Mouse (Mus musculus): ENCODE measurements around the gene Samd4.

The Samd4 gene

GRCm38 (mm10) chr14:47000786-47001761 lies 118.4 kb downstream of the Samd4 start:
- DNase-seq: no peak

- DNase-seq: peak in 1 of 2 experiments; percentile 39
Measured at GRCm38 (mm10) chr14:47004161-47004560, 121.5 kb downstream of the Samd4 start.

DNA sequence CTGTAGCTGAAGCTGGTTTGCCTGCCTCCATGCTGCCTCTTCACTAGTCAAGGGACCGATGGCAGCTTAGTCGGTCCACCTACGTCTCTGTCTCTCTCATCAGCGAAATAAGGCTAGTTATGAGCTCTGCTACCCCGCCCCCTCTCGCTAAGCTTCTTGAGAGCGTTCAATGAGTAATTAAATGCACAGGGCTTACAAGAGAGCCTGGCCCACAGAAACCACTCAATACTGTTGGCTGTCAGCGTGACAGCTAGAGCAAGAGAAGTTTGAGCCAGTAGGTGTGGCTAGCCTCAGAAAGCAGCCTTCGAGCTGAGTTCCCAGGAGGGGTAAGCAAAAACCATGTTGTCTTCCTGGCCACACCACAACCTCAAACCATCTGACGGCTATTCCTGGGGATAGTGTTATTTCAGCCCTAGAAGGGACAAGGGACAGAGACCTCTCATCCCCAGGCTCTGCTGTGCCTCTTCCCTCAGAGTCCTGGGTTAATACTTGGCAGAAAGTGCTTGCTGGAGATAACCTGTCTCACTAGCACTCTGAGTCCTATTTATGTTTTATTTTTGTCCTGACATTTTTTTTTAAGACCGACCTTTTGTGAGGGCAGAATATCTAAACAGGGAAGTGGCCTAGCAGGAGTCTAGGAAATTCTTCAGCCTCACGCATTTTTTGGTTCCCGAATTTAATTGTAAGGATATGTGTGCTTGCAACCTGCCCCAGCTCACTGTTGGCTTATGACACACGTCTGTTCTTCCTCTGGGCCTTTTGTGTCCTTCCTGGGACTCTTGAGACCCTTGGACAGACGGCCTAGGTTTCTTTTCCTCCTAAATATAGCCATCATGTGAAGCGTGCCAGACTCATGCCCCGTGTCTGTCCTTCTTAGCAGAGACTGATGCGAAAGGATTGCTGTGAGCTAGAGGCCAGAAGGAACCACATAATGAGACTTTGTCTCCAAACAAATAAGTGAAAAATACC lies 128.8 kb downstream of the Samd4 start:
- DNase-seq: no peak

DNA sequence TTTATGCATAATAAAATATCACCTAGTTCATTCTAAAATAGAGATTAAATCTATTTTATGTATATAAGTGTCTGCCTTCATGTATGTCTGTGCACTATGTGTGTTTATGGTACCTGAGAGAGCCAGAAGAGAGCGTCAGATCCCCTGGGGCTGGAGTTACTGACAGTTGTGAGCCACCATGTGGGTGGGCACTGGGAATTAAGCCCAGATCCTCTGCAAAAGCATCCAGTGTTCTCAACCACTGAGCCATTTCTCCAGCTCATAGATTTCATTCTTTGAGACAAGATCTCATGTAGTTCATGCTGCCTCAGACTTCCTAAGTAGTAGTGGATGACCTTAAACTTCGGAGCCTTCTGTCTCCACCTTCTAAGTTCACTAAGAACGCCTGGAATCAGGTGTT lies 133.0 kb downstream of the Samd4 start:
- no peak for DNase-seq

DNA sequence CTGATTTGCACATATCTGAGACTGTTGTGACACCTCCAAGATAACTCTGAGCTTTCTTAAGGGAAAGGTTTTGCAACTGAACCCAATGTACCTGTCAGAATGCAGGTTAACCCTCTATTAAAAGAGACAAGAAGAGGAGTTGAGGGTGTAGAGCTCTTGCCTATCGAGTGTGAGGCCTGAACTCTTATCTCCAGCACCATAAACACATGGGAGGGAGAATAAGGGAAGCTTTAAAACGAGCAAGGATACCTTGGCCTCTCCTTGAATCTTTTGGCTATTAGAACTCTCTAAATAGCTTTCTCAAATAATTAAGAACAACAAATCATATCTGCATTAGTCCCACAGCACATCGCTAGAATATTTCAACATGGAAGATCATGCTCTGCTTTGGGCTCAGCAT lies 135.0 kb downstream of the Samd4 start:
- DNase-seq: no peak

GRCm38 (mm10) chr14:47020886-47021285 lies 138.2 kb downstream of the Samd4 start:
- no peak for DNase-seq

- DNase-seq: peak; percentile 13 to 15
Measured at GRCm38 (mm10) chr14:47023529-47023928, 140.9 kb downstream of the Samd4 start.

DNA sequence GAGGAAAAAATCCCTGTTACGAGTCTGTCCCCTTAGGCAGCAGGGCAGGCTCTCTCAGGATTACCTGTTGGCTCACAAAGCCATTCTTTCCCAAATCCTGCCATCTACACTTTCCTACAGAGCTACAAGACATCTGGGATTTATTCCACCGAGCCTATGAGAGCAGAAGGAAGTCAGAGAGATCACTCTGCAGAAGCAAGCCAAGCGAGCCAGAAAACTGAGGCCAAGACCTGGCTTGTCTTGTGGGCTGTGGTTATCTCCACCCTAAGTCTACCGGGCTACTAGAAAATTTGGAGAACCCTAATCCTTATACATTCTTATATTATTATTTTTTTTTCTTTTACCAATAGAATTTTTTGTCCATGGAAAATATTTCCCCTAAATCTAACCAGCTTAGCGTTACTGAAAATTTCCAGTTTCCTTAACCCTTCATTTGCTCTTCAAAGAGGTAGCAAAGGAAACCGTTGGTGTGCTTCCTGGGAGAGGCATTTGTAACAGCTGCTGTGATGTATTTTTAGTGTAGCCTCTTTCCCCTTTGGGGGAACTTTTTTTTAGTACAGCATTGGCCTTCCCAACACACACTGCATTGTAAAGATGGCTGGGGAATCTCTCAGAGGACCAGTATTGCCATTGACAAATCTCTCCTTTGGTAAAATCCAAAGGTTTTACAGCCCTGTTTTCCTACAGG lies 144.9 kb downstream of the Samd4 start:
- DNase-seq: no peak

- DNase-seq: no peak
Measured at GRCm38 (mm10) chr14:47031542-47031941, 148.9 kb downstream of the Samd4 start.

DNA sequence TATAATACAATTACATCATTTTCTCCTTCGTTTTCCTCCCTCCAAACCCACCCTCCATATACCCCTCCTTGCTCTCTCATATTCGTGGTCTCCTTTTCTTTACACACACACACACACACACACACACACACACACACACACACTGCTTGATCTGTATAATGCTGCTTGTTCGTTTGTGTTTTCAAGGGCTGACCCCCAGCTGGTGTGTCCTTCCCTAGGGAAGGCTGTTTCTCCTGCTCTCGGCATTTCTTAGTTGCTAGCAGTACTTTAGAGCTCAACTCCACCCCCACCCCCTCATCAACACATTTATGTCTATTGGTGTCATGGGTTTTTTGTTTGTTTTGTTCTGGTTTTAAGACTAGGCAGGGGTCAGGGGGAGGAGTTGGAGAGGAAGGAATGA lies 149.5 kb downstream of the Samd4 start:
- DNase-seq: no peak

- DNase-seq: no peak
Measured at GRCm38 (mm10) chr14:47033423-47033822, 150.8 kb downstream of the Samd4 start.

- DNase-seq: no peak
Measured at GRCm38 (mm10) chr14:47041699-47042098, 159.0 kb downstream of the Samd4 start.

DNA sequence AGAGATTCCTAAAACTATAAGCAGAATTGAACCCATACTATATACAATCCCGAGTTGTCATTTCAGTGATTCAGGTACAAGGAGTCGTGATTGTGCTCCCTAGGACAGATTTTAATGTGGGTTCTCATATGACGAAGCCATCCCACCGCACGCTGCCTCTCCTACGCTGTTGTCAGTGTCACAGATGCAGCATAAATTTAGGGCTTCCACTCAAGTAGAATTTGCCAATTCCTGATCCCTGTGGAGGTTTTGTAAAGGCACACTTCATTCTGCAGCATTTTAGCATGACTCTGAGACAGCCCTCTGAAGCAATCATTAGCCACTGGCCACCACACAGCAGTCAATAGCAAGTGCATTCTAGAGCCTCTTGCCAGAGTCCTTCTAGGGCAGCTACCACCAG lies 166.4 kb downstream of the Samd4 start:
- DNase-seq: no peak

DNA sequence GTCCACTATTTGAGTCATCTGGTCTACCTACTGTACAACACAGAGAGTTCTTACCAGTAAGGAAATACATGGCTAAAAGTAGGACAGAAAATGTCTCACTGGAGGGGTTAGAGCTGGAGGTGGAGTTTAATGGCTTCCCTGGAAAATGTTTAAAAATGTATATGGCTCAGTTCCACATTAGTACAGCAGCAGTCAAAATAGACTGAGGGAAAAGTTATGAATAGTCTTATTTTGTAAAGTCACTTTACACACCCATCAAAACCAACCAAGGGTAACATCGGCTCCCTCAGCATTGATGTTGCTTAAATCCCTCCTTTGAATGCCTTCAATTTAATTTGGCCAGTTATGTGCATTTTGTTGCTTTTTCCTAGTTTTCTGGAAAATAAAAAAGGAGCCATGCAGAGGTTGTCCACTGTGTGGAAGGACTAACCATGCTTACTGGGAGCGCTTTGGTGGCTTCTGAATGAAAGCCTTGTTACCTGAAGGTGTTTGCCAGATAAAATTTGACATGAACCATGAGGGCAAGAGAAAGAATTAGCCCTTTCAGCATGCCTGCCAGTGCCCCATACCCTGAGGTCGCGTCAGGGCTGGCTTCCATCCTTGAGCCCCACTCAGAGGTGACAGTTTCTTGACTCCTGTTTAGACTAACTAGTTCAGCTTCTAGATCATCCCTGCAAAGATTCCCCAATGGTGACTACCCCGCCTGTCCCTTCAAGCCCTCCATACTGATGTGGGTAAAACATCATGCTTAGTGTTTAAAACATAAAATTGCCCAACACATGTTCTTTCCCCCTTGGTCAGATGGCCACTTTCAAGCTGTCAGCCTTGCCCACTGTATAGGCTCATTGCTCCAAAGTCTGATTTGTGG lies 169.3 kb downstream of the Samd4 start:
- no peak for DNase-seq

DNA sequence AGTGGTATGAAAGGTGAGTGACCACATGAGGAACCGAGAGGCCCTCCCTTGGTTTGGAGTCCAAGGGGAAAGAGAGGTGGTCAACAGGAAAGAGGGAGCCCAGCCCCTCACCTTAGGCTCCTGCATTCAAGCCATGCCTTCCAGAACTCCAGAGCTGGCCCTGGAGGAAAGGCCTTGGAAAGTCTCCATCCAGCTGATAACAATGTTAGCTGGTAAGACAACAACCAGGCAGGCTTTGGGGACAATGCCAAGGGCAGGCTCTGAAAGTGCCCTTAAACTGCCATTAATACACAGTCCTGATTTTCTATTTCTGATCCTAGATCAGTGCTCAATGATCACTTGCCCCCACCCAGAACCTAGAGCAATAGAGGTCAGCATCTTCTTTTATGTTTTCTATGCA lies 170.4 kb downstream of the Samd4 start:
- no peak for DNase-seq

DNA sequence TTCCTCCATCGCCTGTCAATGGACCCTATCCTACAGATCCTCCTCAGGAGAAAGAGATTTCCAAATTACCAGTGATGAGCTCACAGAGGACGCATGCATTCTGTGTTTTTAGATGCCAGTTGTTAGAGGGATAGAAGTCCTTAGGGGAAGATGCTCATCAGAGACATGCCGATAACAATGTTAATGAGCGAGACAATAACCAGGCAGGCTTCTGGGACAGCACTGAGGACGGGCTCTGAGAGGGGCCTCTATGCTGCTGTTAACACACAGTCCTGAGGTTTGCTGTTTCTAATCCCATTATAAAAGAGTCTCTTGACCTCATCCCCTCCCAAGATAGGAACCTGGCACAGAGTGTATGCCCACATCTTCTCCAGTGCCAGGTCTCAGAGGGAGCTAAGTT lies 171.2 kb downstream of the Samd4 start:
- DNase-seq: no peak

- no peak for DNase-seq
Measured at GRCm38 (mm10) chr14:47058969-47059368, 176.3 kb downstream of the Samd4 start.

DNA sequence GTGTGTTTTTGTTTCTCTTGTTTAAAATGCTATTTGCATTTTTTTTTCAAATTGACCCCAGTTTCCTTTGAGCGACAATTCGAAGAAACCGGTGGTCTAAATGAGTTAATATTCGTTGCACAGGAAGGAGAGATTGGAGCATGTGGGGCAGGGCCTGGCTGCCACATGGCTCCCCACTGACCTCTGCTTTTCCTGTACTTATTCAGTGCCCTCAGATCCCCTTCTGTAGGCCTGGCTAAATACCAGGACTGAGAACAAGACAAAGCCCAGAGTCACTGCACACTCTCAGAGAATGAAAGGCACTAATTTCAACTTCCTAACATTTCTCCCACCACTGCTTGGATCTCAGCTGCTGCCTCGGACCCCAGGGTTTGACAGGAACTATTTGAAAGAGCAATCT lies 182.4 kb downstream of the Samd4 start:
- peak in 1 of 2 experiments; percentile 15 for DNase-seq

DNA sequence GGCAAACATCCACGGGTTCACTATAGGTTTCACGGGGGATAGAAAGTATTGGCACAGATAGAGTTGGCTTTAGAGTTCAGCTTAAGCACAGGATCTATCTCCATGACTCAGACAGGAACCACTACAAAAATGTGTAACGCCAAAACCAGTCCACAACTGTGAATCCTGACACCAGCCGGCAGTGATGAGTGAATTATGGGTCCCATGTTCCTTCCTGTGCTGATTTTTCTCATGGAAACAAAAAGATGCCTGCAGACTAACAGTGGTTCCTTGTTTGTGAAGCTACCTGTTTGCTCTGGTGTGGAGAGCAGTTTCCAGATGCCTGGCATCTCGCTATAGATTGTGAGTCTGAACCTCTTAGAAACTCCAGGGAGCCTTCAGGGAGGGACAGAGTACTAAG lies 184.2 kb downstream of the Samd4 start:
- DNase-seq: peak; percentile 21 to 29

- peak; percentile 7 to 10 for DNase-seq
Measured at GRCm38 (mm10) chr14:47074045-47074666, 191.5 kb downstream of the Samd4 start.

- no peak for DNase-seq
Measured at GRCm38 (mm10) chr14:47075010-47075677, 192.5 kb downstream of the Samd4 start.

Measured in kidney, adult 8-10 months (tissue).